In genomic region chr14:78710647-78711046, GRCm38 (mm10) we compare ENCODE assay signal across 29 mouse cellular contexts. TPM values are rescaled to one million over a fixed set of nuclear protein-coding genes. Genes with fewer than 3 reads are reported as not detected.
DNase-seq lines count a peak whose midpoint lies in the region; ATAC-seq and TF ChIP-seq lines count a peak whose summit lies in the region.
"Had no signal": no experiment of that assay in that cellular context is flagged by ENCODE, and none has a peak within 500 bp of the region (broad histone marks: within the 10 kb centered on the region; RNA-seq: fewer than 3 reads in every experiment).

No protein-coding gene starts in this region.

- no peak overlapping the region for H3K27ac ChIP-seq in kidney, embryonic 16.5 days (ENCODE audit: low read length)
- H3K27ac ChIP-seq in kidney, adult 2 months (ENCODE audit: insufficient read depth, low read depth, low read length), result no peak overlapping the region
- H3K27ac ChIP-seq: embryonic facial prominence, embryonic 13.5 days; embryonic facial prominence, embryonic 15.5 days; forebrain, embryonic 10.5 days; forebrain, embryonic 12.5 days had no signal

- no peak for TF ChIP-seq POLR2A in kidney, adult 2 months (IDR thresholded peaks at IDR 0.05; ENCODE audit: low read depth, low read length)

- H3K4me2 ChIP-seq in kidney, embryonic 16.5 days (replicated peaks; ENCODE audit: low read depth, low read length), result no peak overlapping the region
- H3K4me2 ChIP-seq: embryonic facial prominence, embryonic 13.5 days; embryonic facial prominence, embryonic 15.5 days; forebrain, embryonic 12.5 days had no signal

- intact Hi-C loops in heart, postnatal 10 days (cut with DNase I), result no loop called here

- DNase-seq in heart, adult 11 months, result peak; percentile 66
- no peak for DNase-seq in heart, postnatal 10 days
- no peak for DNase-seq in kidney, postnatal 10 days
- peak; percentile 18 to 46 for DNase-seq in kidney, postnatal 4 days
- DNase-seq in kidney, adult 2 months, result no peak
- no peak for DNase-seq in embryo, embryonic 10 days (ENCODE audit: low spot score)
- DNase-seq: adrenal gland, adult 8-10 months; adrenal gland, postnatal 14 days; adrenal gland, postnatal 36 days; B cell, adult 2 months; cerebellum, adult 11-12 months; cerebellum, adult 2 months; cerebellum, adult 9-10 months; cerebellum, postnatal 10 days; cerebellum, postnatal 25 days; embryo, embryonic 11 days had no signal

- no peak overlapping the region for H3K4me3 ChIP-seq in kidney, embryonic 16.5 days (ENCODE audit: low read length)
- no peak overlapping the region for H3K4me3 ChIP-seq in kidney, adult 2 months (ENCODE audit: insufficient read depth, low read depth, low read length)
- H3K4me3 ChIP-seq: embryonic facial prominence, embryonic 13.5 days; embryonic facial prominence, embryonic 15.5 days; erythroblast, embryonic 14.5 days; forebrain, embryonic 10.5 days; forebrain, embryonic 12.5 days had no signal

- peaks cover 10% of the 10 kb centered on the region for H3K4me1 ChIP-seq in kidney, embryonic 16.5 days (ENCODE audit: insufficient read depth, low read length)
- H3K4me1 ChIP-seq in kidney, adult 2 months (ENCODE audit: control insufficient read depth, insufficient read depth, low read length), result no peaks in the 10 kb centered on the region
- H3K4me1 ChIP-seq: embryonic facial prominence, embryonic 15.5 days; forebrain, embryonic 12.5 days had no signal

- no peak overlapping the region for H3K9ac ChIP-seq in kidney, embryonic 16.5 days (replicated peaks; ENCODE audit: low read length)
- H3K9ac ChIP-seq: embryonic facial prominence, embryonic 13.5 days; embryonic facial prominence, embryonic 15.5 days; forebrain, embryonic 12.5 days had no signal

- no peak for TF ChIP-seq CTCF in kidney, adult 2 months (conservative IDR thresholded peaks at IDR 0.05; ENCODE audit: insufficient read depth, insufficient read length, low read depth, low read length)

- H3K27me3 ChIP-seq in kidney, embryonic 16.5 days (ENCODE audit: insufficient read depth, low read length), result no peaks in the 10 kb centered on the region
- H3K27me3 ChIP-seq in kidney, adult 2 months (replicated peaks; ENCODE audit: control insufficient read depth, insufficient read depth, low read length), result no peaks in the 10 kb centered on the region
- H3K27me3 ChIP-seq: CH12.LX; embryonic facial prominence, embryonic 13.5 days; embryonic facial prominence, embryonic 15.5 days; forebrain, embryonic 12.5 days; Patski had no signal

- H3K36me3 ChIP-seq in kidney, embryonic 16.5 days (ENCODE audit: insufficient read depth, low read length), result no peaks in the 10 kb centered on the region
- H3K36me3 ChIP-seq in kidney, adult 2 months (ENCODE audit: control insufficient read depth, insufficient read depth, low read length), result no peaks in the 10 kb centered on the region
- H3K36me3 ChIP-seq: embryonic facial prominence, embryonic 13.5 days; embryonic facial prominence, embryonic 15.5 days; forebrain, embryonic 10.5 days; forebrain, embryonic 12.5 days; G1E had no signal

- H3K9me3 ChIP-seq in kidney, embryonic 16.5 days (ENCODE audit: low read length), result no peaks in the 10 kb centered on the region
- H3K9me3 ChIP-seq: embryonic facial prominence, embryonic 13.5 days; embryonic facial prominence, embryonic 15.5 days; forebrain, embryonic 10.5 days; forebrain, embryonic 12.5 days; G1E had no signal

- ATAC-seq in kidney, embryonic 16.5 days (ENCODE audit: low FRiP score, low TSS enrichment), result peak; percentile 69; the same call in 1 of the 2 replicates
- ATAC-seq in inflammation-experienced regulatory T-cells, adult 6 months, result peak; percentile 36
- ATAC-seq: activated CD4-positive, CD25-positive, alpha-beta regulatory T cell, adult 4 months; forebrain, embryonic 14.5 days; forebrain, embryonic 16.5 days; Patski had no signal

- WGBS in kidney, embryonic 16.5 days, result 41% methylated on average over 4 of the region's 4 CpGs
- 57% methylated on average over 4 of the region's 4 CpGs for WGBS in kidney, adult 2 months

RNA-seq across cellular contexts. Expression of gene Dgkh, which starts 21.9 kb away (rescaled TPM):
- total RNA-seq in heart, postnatal 10 days (2021), result 10 to 100 TPM; 15.9 to 16.0 TPM
- 1.9 and 2.1 TPM in 2 replicates for polyA plus RNA-seq in kidney, embryonic 16.5 days (2015; fragmentation: Nextera tagmentation; extraction: Ambion mirVana)
- 1.9 and 2.6 TPM in 2 replicates for polyA plus RNA-seq in kidney, adult 2 months (2012; rRNA removed)
- polyA plus RNA-seq in inflammation-experienced regulatory T-cells, adult 6 months (2017; shearing (Covaris generic)), result 1 to 10 TPM; 1.6 to 3.2 (median 2.2) TPM
- polyA plus RNA-seq: erythroblast, embryonic 14.5 days; G1E had no signal

Comparison
In these comparisons a context has a peak if more than half of its experiments do, and no peak if none do; other contexts are left out.
1. DNase-seq: peak in heart, adult 11 months (single experiment) and kidney, postnatal 4 days (2 of 2); none in heart, postnatal 10 days (0 of 2), kidney, postnatal 10 days (single experiment), kidney, adult 2 months (single experiment) and embryo, embryonic 10 days (single experiment).